Mouse (Mus musculus) heart, embryonic 11.5 days (tissue): ENCODE results near the gene Slfn9. TPM values are rescaled to one million over a fixed set of nuclear protein-coding genes. Genes with fewer than 3 reads are reported as not detected.
"Not testable (repeated sequence)": the region's sequence is repeated elsewhere in the genome, so short reads cannot be mapped to it uniquely, and the experiment has no call there.

Experiments
- ATAC-seq: fragments of 200-750 bp; cut with Nextera tagmentation; replicated peaks from 2 replicates; pipeline ENCODE4 v1.8.0; 2017; ENCODE audit warnings: moderate library complexity; ENCODE audit not compliant: insufficient number of reproducible peaks, low FRiP score, low TSS enrichment
- H3K27ac ChIP-seq: fragments of 300-500 bp; sonication (generic); 2 replicates; pipeline ENCODE4 v1.5.1; 2014; ENCODE audit warnings: mild to moderate bottlenecking, low read depth, low read length
- H3K27me3 ChIP-seq: fragments of 300-500 bp; sonication (generic); 2 replicates; pipeline ENCODE4 v1.6.1; 2014; ENCODE audit warnings: mild to moderate bottlenecking, low read length, mixed read lengths; ENCODE audit not compliant: control insufficient read depth, insufficient read depth
- H3K36me3 ChIP-seq: fragments of 300-500 bp; sonication (generic); 2 replicates; pipeline ENCODE4 v1.6.1; 2014; ENCODE audit warnings: mild to moderate bottlenecking, low read length, moderate library complexity, mixed read lengths; ENCODE audit not compliant: control insufficient read depth, insufficient read depth
- H3K4me1 ChIP-seq: fragments of 300-500 bp; sonication (generic); 2 replicates; pipeline ENCODE4 v1.6.1; 2014; ENCODE audit warnings: low read length; ENCODE audit not compliant: control insufficient read depth, insufficient read depth
- H3K4me2 ChIP-seq: fragments of 300-500 bp; sonication (generic); 2 replicates; pipeline ENCODE4 v1.6.1; 2014; ENCODE audit warnings: mild to moderate bottlenecking, moderate library complexity
- H3K4me3 ChIP-seq: fragments of 300-500 bp; sonication (generic); 2 replicates; pipeline ENCODE4 v1.5.1; 2014; ENCODE audit warnings: low read depth, low read length
- H3K9ac ChIP-seq: fragments of 300-500 bp; sonication (generic); 2 replicates; pipeline ENCODE4 v1.6.1; 2014; ENCODE audit warnings: mild to moderate bottlenecking, low read depth, low read length, moderate library complexity
- H3K9me3 ChIP-seq: fragments of 300-500 bp; sonication (generic); replicated peaks from 2 replicates; pipeline ENCODE4 v1.6.1; 2016; ENCODE audit warnings: low read length; ENCODE audit not compliant: control insufficient read depth
- WGBS: fragments of 180-500 bp; shearing (Covaris S2); extraction: QIAGEN DNeasy Blood & Tissue Kit; methylation state at CpG from one replicate; pipeline ENCODE4 v1.1.7; 2014; ENCODE audit not compliant: insufficient replicate concordance; 5-methylcytosine and 5-hydroxymethylcytosine counted together
- polyA plus RNA-seq: library from polyadenylated mRNA; unstranded; fragments of >200 nt; fragmentation: Nextera tagmentation; extraction: Ambion mirVana; gene quantifications from 2 replicates; pipeline ENCODE4 v1.2.1, GENCODE M21; 2014

Gene Slfn9
- polyA plus RNA-seq, 1 experiment from 2014 or later, result 16.6 TPM

- H3K4me3 ChIP-seq, result no peak overlapping the region
- no peaks in the 10 kb centered on the region for H3K36me3 ChIP-seq
- no peak overlapping the region for H3K9ac ChIP-seq
- no peaks in the 10 kb centered on the region for H3K4me1 ChIP-seq
- ATAC-seq, result no peak
- H3K4me2 ChIP-seq, result no peak overlapping the region
- no peaks in the 10 kb centered on the region for H3K9me3 ChIP-seq
- H3K27me3 ChIP-seq, result no peaks in the 10 kb centered on the region
- H3K27ac ChIP-seq, result no peak overlapping the region
Measured at GRCm38 (mm10) chr11:83016093-83016492, 24.5 kb upstream of the Slfn9 start.

DNA sequence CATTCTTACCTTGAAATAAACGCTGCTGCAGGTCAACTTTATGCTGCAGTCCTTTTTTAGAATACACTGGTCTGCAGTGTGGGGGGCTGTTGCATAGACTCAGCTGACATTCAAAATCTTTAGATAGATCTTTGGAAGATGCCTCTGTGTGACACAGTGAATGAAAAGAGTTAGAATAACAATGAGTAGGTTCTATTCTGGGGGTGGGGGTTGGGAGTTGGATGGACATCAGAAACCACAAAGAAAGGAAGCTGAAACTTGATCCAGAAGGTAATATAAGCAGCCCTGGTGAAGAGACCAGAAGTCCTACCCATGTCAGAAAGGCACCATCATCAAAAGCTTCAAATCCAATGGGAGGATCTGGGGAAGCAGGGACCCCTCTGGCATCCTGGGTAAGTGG is 21.7 kb upstream of the Slfn9 start:
- 84% methylated on average over 1 of the region's 1 CpGs for WGBS

DNA sequence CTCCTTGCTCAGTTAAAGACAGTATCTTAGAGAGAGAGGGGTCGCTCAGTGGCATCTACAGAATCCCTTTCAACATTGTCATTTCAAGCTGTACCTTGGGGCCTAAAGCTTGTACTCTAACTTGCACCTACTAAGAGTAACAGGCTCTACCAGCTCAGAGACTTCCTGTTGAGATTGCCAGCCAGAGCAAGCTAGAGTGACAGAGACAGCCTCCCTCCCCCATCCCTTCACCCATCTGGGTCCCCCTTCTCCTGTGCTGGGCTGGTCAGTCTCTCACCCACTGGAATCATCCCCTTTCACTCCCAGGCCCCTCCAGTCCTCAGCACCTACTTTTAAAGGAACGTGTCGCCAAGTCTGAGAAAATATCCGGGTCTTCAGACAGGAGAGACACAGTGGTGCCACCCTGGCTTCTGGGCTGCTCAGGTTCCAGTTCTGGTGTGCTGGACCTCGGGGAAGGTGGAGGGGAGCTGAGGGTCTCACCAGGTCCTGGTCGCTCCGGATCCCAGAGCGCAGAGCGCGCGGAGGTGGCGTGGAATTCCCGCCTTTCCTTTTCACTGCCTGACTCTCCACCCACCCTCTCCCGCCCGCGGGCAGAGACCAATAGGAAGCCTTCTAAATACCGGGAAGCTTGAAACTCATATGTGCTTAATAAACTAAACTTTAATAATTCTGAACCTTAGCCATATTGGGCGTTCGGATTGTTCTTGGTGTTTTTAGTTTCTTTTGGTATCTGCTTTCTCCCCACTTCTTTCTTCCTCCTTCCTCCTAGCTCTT is 831 bp downstream of the Slfn9 start:
- peak overlapping the region; percentile 72 for H3K9ac ChIP-seq
- not testable (repeated sequence) for H3K4me1 ChIP-seq, H3K9me3 ChIP-seq, H3K27me3 ChIP-seq, H3K36me3 ChIP-seq
- H3K4me3 ChIP-seq, result peak overlapping the region; percentile 52
- peak overlapping the region; percentile 55; the same call in 1 of the 2 replicates for H3K27ac ChIP-seq
- peak overlapping the region; percentile 71 for H3K4me2 ChIP-seq
- 3% methylated on average over 19 of the region's 19 CpGs for WGBS
- ATAC-seq, result peak; percentile 55; the same call in 1 of the 2 replicates

More for the DNA sequence above, 21.7 kb upstream of the Slfn9 start:
- no peak for ATAC-seq
- Histone ChIP-seq H3K4me2 (no peak overlapping the region), H3K4me3 (no peak overlapping the region), H3K9ac (no peak overlapping the region), H3K36me3 (no peaks in the 10 kb centered on the region), H3K27ac (no peak overlapping the region), H3K9me3 (no peaks in the 10 kb centered on the region), H3K27me3 (no peaks in the 10 kb centered on the region), H3K4me1 (no peaks in the 10 kb centered on the region)

DNA sequence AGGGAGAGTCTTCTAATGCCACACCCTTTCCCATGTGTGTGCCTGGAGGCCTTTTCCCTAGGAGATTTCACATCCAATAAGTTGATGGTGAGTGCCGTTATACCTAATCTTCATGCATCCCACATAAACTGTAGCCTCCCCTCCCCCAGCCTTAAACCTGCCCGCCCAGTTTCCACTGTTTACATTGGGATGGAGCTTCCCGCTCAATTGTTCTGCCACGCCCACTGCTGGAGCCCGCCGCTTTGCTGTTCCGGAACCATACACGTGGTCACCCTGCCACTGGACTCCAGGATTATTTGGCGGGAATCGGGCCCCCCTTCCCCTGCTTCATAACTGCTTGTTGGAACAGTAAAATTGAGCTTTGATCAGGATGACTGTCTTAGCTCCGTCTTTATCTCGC is 2.3 kb downstream of the Slfn9 start:
- WGBS, result 28% methylated on average over 12 of the region's 12 CpGs
- Histone ChIP-seq H3K36me3 (peaks cover 4% of the 10 kb centered on the region; the same call in 1 of the 2 replicates), H3K4me1 (0 out of 2 replicates have a peak, but pooled peaks cover 2% of the 10 kb centered on the region), H3K4me3 (0 out of 2 replicates have a peak overlapping the region, but pooled peaks have one; percentile 9), H3K4me2 (peak overlapping the region; percentile 71), H3K9me3 (0 out of 2 replicates have a peak, but pooled peaks cover 3% of the 10 kb centered on the region), H3K9ac (no peak overlapping the region), H3K27ac (no peak overlapping the region), H3K27me3 (no peaks in the 10 kb centered on the region)
- ATAC-seq, result no peak

GRCm38 (mm10) chr11:82987621-82988020 is 4.0 kb downstream of the Slfn9 start:
- no peak overlapping the region for H3K9ac ChIP-seq
- no peak overlapping the region for H3K27ac ChIP-seq
- no peak overlapping the region for H3K4me2 ChIP-seq
- H3K4me3 ChIP-seq, result no peak overlapping the region
- 78% methylated on average over 6 of the region's 6 CpGs for WGBS
- ATAC-seq, result no peak
- peaks cover 4% of the 10 kb centered on the region; the same call in 1 of the 2 replicates for H3K36me3 ChIP-seq
- 0 out of 2 replicates have a peak, but pooled peaks cover 3% of the 10 kb centered on the region for H3K9me3 ChIP-seq
- 0 out of 2 replicates have a peak, but pooled peaks cover 2% of the 10 kb centered on the region for H3K4me1 ChIP-seq
- no peaks in the 10 kb centered on the region for H3K27me3 ChIP-seq

- Histone ChIP-seq H3K4me3 (no peak overlapping the region), H3K27me3 (no peaks in the 10 kb centered on the region), H3K27ac (no peak overlapping the region), H3K36me3 (peaks cover 6% of the 10 kb centered on the region), H3K9me3 (0 out of 2 replicates have a peak, but pooled peaks cover 3% of the 10 kb centered on the region), H3K4me1 (no peaks in the 10 kb centered on the region), H3K9ac (no peak overlapping the region), H3K4me2 (no peak overlapping the region)
- 78% methylated on average over 17 of the region's 17 CpGs for WGBS
- ATAC-seq, result no peak
Measured at GRCm38 (mm10) chr11:82983193-82983592, 8.4 kb downstream of the Slfn9 start.

GRCm38 (mm10) chr11:82982409-82982808 is 9.2 kb downstream of the Slfn9 start:
- WGBS, result 79% methylated on average over 2 of the region's 2 CpGs
- not testable (repeated sequence) for H3K27ac ChIP-seq, H3K4me3 ChIP-seq, ATAC-seq, H3K9me3 ChIP-seq, H3K4me1 ChIP-seq, H3K4me2 ChIP-seq, H3K9ac ChIP-seq, H3K36me3 ChIP-seq, H3K27me3 ChIP-seq

- no peak overlapping the region for H3K4me2 ChIP-seq
- no peak overlapping the region for H3K9ac ChIP-seq
- ATAC-seq, result no peak
- H3K27me3 ChIP-seq, result no peaks in the 10 kb centered on the region
- H3K4me1 ChIP-seq, result peaks cover 4% of the 10 kb centered on the region; the same call in 1 of the 2 replicates
- H3K4me3 ChIP-seq, result no peak overlapping the region
- peaks cover 2% of the 10 kb centered on the region; the same call in 1 of the 2 replicates for H3K36me3 ChIP-seq
- no peaks in the 10 kb centered on the region for H3K9me3 ChIP-seq
- WGBS, result 25% methylated on average over 5 of the region's 5 CpGs
- no peak overlapping the region for H3K27ac ChIP-seq
Measured at GRCm38 (mm10) chr11:82973916-82974315, 17.7 kb downstream of the Slfn9 start.

DNA sequence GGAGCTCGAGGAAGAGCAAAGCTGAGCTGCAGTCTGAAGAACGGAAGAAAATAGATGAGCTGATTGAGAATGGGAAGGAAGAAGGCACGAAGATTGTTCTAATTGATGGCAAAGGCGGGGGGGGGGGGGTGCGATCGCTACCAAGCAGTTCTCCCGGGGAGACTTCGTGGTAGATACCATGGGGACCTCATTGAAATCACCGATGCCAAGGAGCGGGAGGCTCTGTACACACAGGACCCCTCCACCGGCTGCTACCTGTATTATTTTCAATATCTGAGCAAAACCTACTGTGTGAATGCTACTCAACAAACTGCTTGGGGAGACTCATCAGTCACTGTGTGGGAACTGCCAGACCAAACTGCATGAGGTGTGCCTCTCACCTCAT is 20.0 kb downstream of the Slfn9 start:
- no peak overlapping the region for H3K27ac ChIP-seq
- no peaks in the 10 kb centered on the region for H3K9me3 ChIP-seq
- WGBS, result 67% methylated on average over 11 of the region's 11 CpGs
- no peak overlapping the region for H3K9ac ChIP-seq
- no peak for ATAC-seq
- H3K4me3 ChIP-seq, result no peak overlapping the region
- H3K4me2 ChIP-seq, result peak overlapping the region; percentile 62
- no peaks in the 10 kb centered on the region for H3K36me3 ChIP-seq
- H3K27me3 ChIP-seq, result no peaks in the 10 kb centered on the region
- H3K4me1 ChIP-seq, result peaks cover 4% of the 10 kb centered on the region; the same call in 1 of the 2 replicates
